Mouse (Mus musculus): ENCODE data around the gene Smcr8. TPM values are rescaled to one million over a fixed set of nuclear protein-coding genes. Genes with fewer than 3 reads are reported as not detected.

Gene Smcr8
- polyA plus RNA-seq, 1 experiment, result 9.2 TPM

GRCm38 (mm10) chr11:60775578-60775977 lies 1.7 kb upstream of the Smcr8 start:
- H3K27me3 ChIP-seq (ENCODE audit: control insufficient read depth, insufficient read depth, insufficient read length), result no peaks in the 10 kb centered on the region
- no peak for TF ChIP-seq POLR2AphosphoS2 (IDR thresholded peaks at IDR 0.05; ENCODE audit: insufficient read length, low read depth)
- TF ChIP-seq MYOD1 (IDR thresholded peaks at IDR 0.05; ENCODE audit: control insufficient read depth in 1 of 3, insufficient read length in 2 of 3, low read depth in 2 of 3), result no peak
- TF ChIP-seq POLR2A (IDR thresholded peaks at IDR 0.05; ENCODE audit: insufficient read length, low read depth), result no peak
- TF ChIP-seq TCF12 (IDR thresholded peaks at IDR 0.05; ENCODE audit: insufficient read depth, poor library complexity, severe bottlenecking), result no peak
- TF ChIP-seq USF1 (IDR thresholded peaks at IDR 0.05; ENCODE audit: low read depth), result no peak
- no peak for TF ChIP-seq E2F4 (IDR thresholded peaks at IDR 0.05; ENCODE audit: insufficient read depth)
- H3K36me3 ChIP-seq (ENCODE audit: control insufficient read depth, insufficient read depth), result peaks cover 2% of the 10 kb centered on the region
- peaks cover 87% of the 10 kb centered on the region for H3K79me2 ChIP-seq (ENCODE audit: control insufficient read depth, insufficient read depth)
- peak overlapping the region; percentile 93 for H3K4me3 ChIP-seq
- H3K4me2 ChIP-seq (ENCODE audit: low read depth), result peak overlapping the region; percentile 93
- no peak overlapping the region for H3ac ChIP-seq (ENCODE audit: control insufficient read depth, insufficient read length)

GRCm38 (mm10) chr11:60776107-60776828 lies 1.1 kb upstream of the Smcr8 start:
- Histone ChIP-seq H3ac (ENCODE audit: control insufficient read depth, insufficient read length) (peak overlapping the region; percentile 22), H3K27me3 (ENCODE audit: control insufficient read depth, insufficient read depth, insufficient read length) (no peaks in the 10 kb centered on the region), H3K4me2 (ENCODE audit: low read depth) (peak overlapping the region; percentile 93), H3K36me3 (ENCODE audit: control insufficient read depth, insufficient read depth) (peaks cover 5% of the 10 kb centered on the region), H3K4me3 (peak overlapping the region; percentile 93), H3K79me2 (ENCODE audit: control insufficient read depth, insufficient read depth) (peaks cover 87% of the 10 kb centered on the region)
- TF ChIP-seq SRF (IDR thresholded peaks at IDR 0.05; ENCODE audit: control insufficient read depth, insufficient read length, low read depth) (no peak), USF1 (IDR thresholded peaks at IDR 0.05; ENCODE audit: low read depth) (no peak), MYOD1 (IDR thresholded peaks at IDR 0.05; ENCODE audit: control insufficient read depth in 1 of 3, insufficient read length in 2 of 3, low read depth in 2 of 3) (no peak)

GRCm38 (mm10) chr11:60777801-60778370 lies 562 bp downstream of the Smcr8 start:
- Histone ChIP-seq H3K36me3 (ENCODE audit: control insufficient read depth, insufficient read depth) (peaks cover 5% of the 10 kb centered on the region), H3K27me3 (ENCODE audit: control insufficient read depth, insufficient read depth, insufficient read length) (no peaks in the 10 kb centered on the region), H3K4me3 (peak overlapping the region; percentile 93), H3ac (ENCODE audit: control insufficient read depth, insufficient read length) (peak overlapping the region; percentile 22), H3K4me2 (ENCODE audit: low read depth) (peak overlapping the region; percentile 93), H3K79me2 (ENCODE audit: control insufficient read depth, insufficient read depth) (peaks cover 90% of the 10 kb centered on the region)
- no peak for TF ChIP-seq TCF3 (IDR thresholded peaks at IDR 0.05; ENCODE audit: insufficient read length, low read depth)
- TF ChIP-seq MYOG (IDR thresholded peaks at IDR 0.05; ENCODE audit: control insufficient read depth in 1 of 3, insufficient read depth in 1 of 3, insufficient read length in 2 of 3, low read depth in 2 of 3), result no peak
- TF ChIP-seq E2F4 (IDR thresholded peaks at IDR 0.05; ENCODE audit: insufficient read depth), result no peak
- no peak for TF ChIP-seq POLR2AphosphoS2 (IDR thresholded peaks at IDR 0.05; ENCODE audit: insufficient read length, low read depth)
- TF ChIP-seq CEBPB (IDR thresholded peaks at IDR 0.05; ENCODE audit: insufficient read depth, poor library complexity, severe bottlenecking), result no peak
- TF ChIP-seq REST (IDR thresholded peaks at IDR 0.05; ENCODE audit: insufficient read depth, insufficient read length), result no peak
- no peak for TF ChIP-seq TCF12 (IDR thresholded peaks at IDR 0.05; ENCODE audit: insufficient read depth, poor library complexity, severe bottlenecking)
- no peak for TF ChIP-seq MYOD1 (IDR thresholded peaks at IDR 0.05; ENCODE audit: control insufficient read depth in 1 of 3, insufficient read length in 2 of 3, low read depth in 2 of 3)
- no peak for TF ChIP-seq USF1 (IDR thresholded peaks at IDR 0.05; ENCODE audit: low read depth)
- TF ChIP-seq SRF (IDR thresholded peaks at IDR 0.05; ENCODE audit: control insufficient read depth, insufficient read length, low read depth), result no peak
- TF ChIP-seq POLR2A (IDR thresholded peaks at IDR 0.05; ENCODE audit: insufficient read length, low read depth), result no peak
- no peak for TF ChIP-seq MAX (IDR thresholded peaks at IDR 0.05; ENCODE audit: low read depth)

- H3ac ChIP-seq (ENCODE audit: control insufficient read depth, insufficient read length), result no peak overlapping the region
- H3K79me2 ChIP-seq (ENCODE audit: control insufficient read depth, insufficient read depth), result peaks cover 87% of the 10 kb centered on the region
- H3K36me3 ChIP-seq (ENCODE audit: control insufficient read depth, insufficient read depth), result peaks cover 5% of the 10 kb centered on the region
- peak overlapping the region; percentile 93 for H3K4me2 ChIP-seq (ENCODE audit: low read depth)
- no peaks in the 10 kb centered on the region for H3K27me3 ChIP-seq (ENCODE audit: control insufficient read depth, insufficient read depth, insufficient read length)
- H3K4me3 ChIP-seq, result peak overlapping the region; percentile 6
- TF ChIP-seq REST (IDR thresholded peaks at IDR 0.05; ENCODE audit: insufficient read depth, insufficient read length) (no peak), POLR2AphosphoS2 (IDR thresholded peaks at IDR 0.05; ENCODE audit: insufficient read length, low read depth) (no peak), MYOG (IDR thresholded peaks at IDR 0.05; ENCODE audit: control insufficient read depth in 1 of 3, insufficient read depth in 1 of 3, insufficient read length in 2 of 3, low read depth in 2 of 3) (no peak), POLR2A (IDR thresholded peaks at IDR 0.05; ENCODE audit: insufficient read length, low read depth) (no peak), MAX (IDR thresholded peaks at IDR 0.05; ENCODE audit: low read depth) (no peak), TCF12 (IDR thresholded peaks at IDR 0.05; ENCODE audit: insufficient read depth, poor library complexity, severe bottlenecking) (no peak), CEBPB (IDR thresholded peaks at IDR 0.05; ENCODE audit: insufficient read depth, poor library complexity, severe bottlenecking) (no peak), USF1 (IDR thresholded peaks at IDR 0.05; ENCODE audit: low read depth) (no peak), E2F4 (IDR thresholded peaks at IDR 0.05; ENCODE audit: insufficient read depth) (no peak), MYOD1 (IDR thresholded peaks at IDR 0.05; ENCODE audit: control insufficient read depth in 1 of 3, insufficient read length in 2 of 3, low read depth in 2 of 3) (no peak), TCF3 (IDR thresholded peaks at IDR 0.05; ENCODE audit: insufficient read length, low read depth) (no peak), SRF (IDR thresholded peaks at IDR 0.05; ENCODE audit: control insufficient read depth, insufficient read length, low read depth) (no peak)
Observed at GRCm38 (mm10) chr11:60779673-60780189, 2.4 kb downstream of the Smcr8 start.
